Comparison of ENCODE assay signal across 18 mouse cellular contexts in genomic region chr3:53207225-53207528, GRCm38 (mm10).
DNase-seq lines count a peak whose midpoint lies in the region; ATAC-seq and TF ChIP-seq lines count a peak whose summit lies in the region.
"Had no signal": no experiment of that assay in that cellular context is flagged by ENCODE, and none has a peak within 500 bp of the region (broad histone marks: within the 10 kb centered on the region; RNA-seq: fewer than 3 reads in every experiment).

No protein-coding gene starts in this region.

- TF ChIP-seq CTCF in brain, embryonic 14.5 days (IDR thresholded peaks at IDR 0.05; ENCODE audit: borderline replicate concordance, extremely low read depth, insufficient read depth, insufficient read length), result no peak
- TF ChIP-seq CTCF in cortical plate, adult 2 months (IDR thresholded peaks at IDR 0.05; ENCODE audit: extremely low read depth, insufficient read depth, low read length), result no peak
- no peak for TF ChIP-seq CTCF in hindbrain, postnatal 0 days (IDR thresholded peaks at IDR 0.05; ENCODE audit: low read depth)

- 3% methylated on average over 4 of the region's 4 CpGs for WGBS in forebrain, embryonic 15.5 days
- WGBS in hindbrain, postnatal 0 days, result 15% methylated on average over 4 of the region's 4 CpGs

- H3K9me3 ChIP-seq in forebrain, embryonic 15.5 days, result no peaks in the 10 kb centered on the region
- no peaks in the 10 kb centered on the region for H3K9me3 ChIP-seq in hindbrain, postnatal 0 days (ENCODE audit: low read length)
- H3K9me3 ChIP-seq: embryonic facial prominence, embryonic 13.5 days; liver, embryonic 15.5 days had no signal

- no peaks in the 10 kb centered on the region for H3K36me3 ChIP-seq in forebrain, embryonic 15.5 days
- H3K36me3 ChIP-seq in hindbrain, postnatal 0 days (ENCODE audit: insufficient read depth, low read length), result no peaks in the 10 kb centered on the region
- H3K36me3 ChIP-seq: embryonic facial prominence, embryonic 13.5 days; liver, embryonic 15.5 days had no signal

- ATAC-seq in forebrain, embryonic 15.5 days (replicated peaks), result 0 out of 2 replicates have a peak, but pooled peaks have one; percentile 44
- ATAC-seq in hindbrain, postnatal 0 days, result peak; percentile 66; the same call in 1 of the 2 replicates
- ATAC-seq in monocyte, adult 5-6 weeks (replicated peaks; ENCODE audit: insufficient number of reproducible peaks, low FRiP score, low TSS enrichment, poor library complexity, severe bottlenecking), result no peak
- ATAC-seq: intestine, embryonic 16.5 days; Patski had no signal

- no peak for TF ChIP-seq POLR2A in brain, embryonic 14.5 days (IDR thresholded peaks at IDR 0.05; ENCODE audit: borderline replicate concordance, extremely low read depth, insufficient read depth, insufficient read length, poor library complexity, severe bottlenecking)
- TF ChIP-seq POLR2A in cortical plate, adult 2 months (IDR thresholded peaks at IDR 0.05; ENCODE audit: extremely low read depth, insufficient read depth, low read length), result no peak

- H3K9ac ChIP-seq in forebrain, embryonic 15.5 days (replicated peaks), result no peak overlapping the region
- H3K9ac ChIP-seq in hindbrain, postnatal 0 days (replicated peaks; ENCODE audit: low read length), result no peak overlapping the region
- H3K9ac ChIP-seq: embryonic facial prominence, embryonic 13.5 days; liver, embryonic 15.5 days had no signal

- no peaks in the 10 kb centered on the region for H3K27me3 ChIP-seq in forebrain, embryonic 15.5 days
- no peaks in the 10 kb centered on the region for H3K27me3 ChIP-seq in hindbrain, postnatal 0 days (ENCODE audit: insufficient read depth, low read length)
- H3K27me3 ChIP-seq: CH12.LX; embryonic facial prominence, embryonic 13.5 days; liver, embryonic 15.5 days; Patski had no signal

- no peak overlapping the region for H3K4me2 ChIP-seq in forebrain, embryonic 15.5 days (replicated peaks)
- no peak overlapping the region for H3K4me2 ChIP-seq in hindbrain, postnatal 0 days (ENCODE audit: low read depth, low read length)
- H3K4me2 ChIP-seq: embryonic facial prominence, embryonic 13.5 days; liver, embryonic 15.5 days had no signal

- 0 out of 2 replicates have a peak overlapping the region, but pooled peaks have one; percentile 41 for H3K27ac ChIP-seq in cortical plate, adult 2 months (ENCODE audit: insufficient read depth, low read length)
- peak overlapping the region; percentile 17; the same call in 1 of the 2 replicates for H3K27ac ChIP-seq in forebrain, embryonic 15.5 days (replicated peaks)
- H3K27ac ChIP-seq in hindbrain, postnatal 0 days, result no peak overlapping the region
- H3K27ac ChIP-seq: embryonic facial prominence, embryonic 13.5 days; liver, embryonic 15.5 days had no signal

- DNase-seq in brain, embryonic 14.5 days (ENCODE audit: low read depth), result peak; percentile 81
- peak; percentile 56 for DNase-seq in hindbrain, postnatal 0 days (ENCODE audit: low spot score)
- DNase-seq in left cerebral cortex, adult 18-20 months (ENCODE audit: low spot score in 2 of 2), result no peak
- no peak for DNase-seq in left cerebral cortex, adult 11 months (ENCODE audit: low spot score)
- DNase-seq: cerebellum, adult 8-10 months; kidney, postnatal 10 days; layer of hippocampus, postnatal 36 days; lung, postnatal 4 days; thymus, postnatal 25 days had no signal

- H3K4me1 ChIP-seq in cortical plate, adult 2 months (ENCODE audit: control insufficient read depth, insufficient read depth, low read length), result peaks cover 2% of the 10 kb centered on the region
- H3K4me1 ChIP-seq in forebrain, embryonic 15.5 days, result peaks cover 19% of the 10 kb centered on the region
- H3K4me1 ChIP-seq in hindbrain, postnatal 0 days (ENCODE audit: insufficient read depth, low read length), result peaks cover 27% of the 10 kb centered on the region
- H3K4me1 ChIP-seq: liver, embryonic 15.5 days had no signal

- H3K4me3 ChIP-seq in cortical plate, adult 2 months (ENCODE audit: insufficient read depth, low read length), result no peak overlapping the region
- no peak overlapping the region for H3K4me3 ChIP-seq in forebrain, embryonic 15.5 days
- H3K4me3 ChIP-seq in hindbrain, postnatal 0 days (ENCODE audit: low read length), result no peak overlapping the region
- H3K4me3 ChIP-seq: embryonic facial prominence, embryonic 13.5 days; liver, embryonic 15.5 days; myocyte had no signal

Comparison
In these comparisons a context has a peak if more than half of its experiments do, and no peak if none do; other contexts are left out.
1. DNase-seq: peak in brain, embryonic 14.5 days (single experiment) and hindbrain, postnatal 0 days (single experiment); none in left cerebral cortex, adult 18-20 months (0 of 2) and left cerebral cortex, adult 11 months (single experiment).